Mouse (Mus musculus): ENCODE data around the gene Pabpn1.

The Pabpn1 gene

GRCm38 (mm10) chr14:54925349-54926342 is 33.3 kb downstream of the Pabpn1 start, which contains the start of gene Efs:
Efs (minus strand) TSS chr14:54926126.
- H3K4me3 ChIP-seq (replicated peaks; ENCODE audit: low read length) = peak within 1 kb of the TSS; percentile 87
- TF ChIP-seq NANOG (IDR thresholded peaks at IDR 0.05; ENCODE audit: borderline replicate concordance, low read length) = no peak
- no peak for TF ChIP-seq CTCF (conservative IDR thresholded peaks at IDR 0.05; ENCODE audit: low read length)
- TF ChIP-seq POU5F1 (IDR thresholded peaks at IDR 0.05; ENCODE audit: borderline replicate concordance, low read length) = no peak
- H3K36me3 ChIP-seq (ENCODE audit: insufficient read depth, low read length) = peaks cover 19% of the 10 kb centered on the region
- H3K4me1 ChIP-seq (replicated peaks; ENCODE audit: low read depth, low read length) = peaks cover 66% of the 10 kb centered on the region
- peaks cover 41% of the 10 kb centered on the region for H3K27me3 ChIP-seq (ENCODE audit: insufficient read depth, low read length)
- no peaks in the 10 kb centered on the region for H3K9me3 ChIP-seq (ENCODE audit: low read length)

GRCm38 (mm10) chr14:54926401-54927158 is 34.3 kb downstream of the Pabpn1 start:
- no peak for TF ChIP-seq CTCF (conservative IDR thresholded peaks at IDR 0.05; ENCODE audit: low read length)
- TF ChIP-seq POU5F1 (IDR thresholded peaks at IDR 0.05; ENCODE audit: borderline replicate concordance, low read length) = no peak
- no peak for TF ChIP-seq NANOG (IDR thresholded peaks at IDR 0.05; ENCODE audit: borderline replicate concordance, low read length)
- no peaks in the 10 kb centered on the region for H3K9me3 ChIP-seq (ENCODE audit: low read length)
- peaks cover 70% of the 10 kb centered on the region for H3K4me1 ChIP-seq (replicated peaks; ENCODE audit: low read depth, low read length)
- peak overlapping the region; percentile 87 for H3K4me3 ChIP-seq (replicated peaks; ENCODE audit: low read length)
- peaks cover 11% of the 10 kb centered on the region; the same call in 1 of the 2 replicates for H3K36me3 ChIP-seq (ENCODE audit: insufficient read depth, low read length)
- peaks cover 41% of the 10 kb centered on the region for H3K27me3 ChIP-seq (ENCODE audit: insufficient read depth, low read length)

- H3K9me3 ChIP-seq (ENCODE audit: low read length) = no peaks in the 10 kb centered on the region
- TF ChIP-seq POU5F1 (IDR thresholded peaks at IDR 0.05; ENCODE audit: borderline replicate concordance, low read length) (no peak), NANOG (IDR thresholded peaks at IDR 0.05; ENCODE audit: borderline replicate concordance, low read length) (no peak), CTCF (conservative IDR thresholded peaks at IDR 0.05; ENCODE audit: low read length) (no peak)
- peaks cover 37% of the 10 kb centered on the region for H3K27me3 ChIP-seq (ENCODE audit: insufficient read depth, low read length)
- peaks cover 4% of the 10 kb centered on the region; the same call in 1 of the 2 replicates for H3K36me3 ChIP-seq (ENCODE audit: insufficient read depth, low read length)
- peak overlapping the region; percentile 87 for H3K4me3 ChIP-seq (replicated peaks; ENCODE audit: low read length)
- H3K4me1 ChIP-seq (replicated peaks; ENCODE audit: low read depth, low read length) = peaks cover 77% of the 10 kb centered on the region
Observed at GRCm38 (mm10) chr14:54927296-54927695, 35.0 kb downstream of the Pabpn1 start.

GRCm38 (mm10) chr14:54929801-54930200 is 37.5 kb downstream of the Pabpn1 start:
- Histone ChIP-seq H3K27me3 (ENCODE audit: insufficient read depth, low read length) (peaks cover 46% of the 10 kb centered on the region), H3K36me3 (ENCODE audit: insufficient read depth, low read length) (no peaks in the 10 kb centered on the region), H3K9me3 (ENCODE audit: low read length) (no peaks in the 10 kb centered on the region), H3K4me3 (replicated peaks; ENCODE audit: low read length) (no peak overlapping the region; the same call in 1 of the 2 replicates), H3K4me1 (replicated peaks; ENCODE audit: low read depth, low read length) (peaks cover 76% of the 10 kb centered on the region)
- TF ChIP-seq NANOG (IDR thresholded peaks at IDR 0.05; ENCODE audit: borderline replicate concordance, low read length) = no peak
- no peak for TF ChIP-seq CTCF (conservative IDR thresholded peaks at IDR 0.05; ENCODE audit: low read length)
- no peak for TF ChIP-seq POU5F1 (IDR thresholded peaks at IDR 0.05; ENCODE audit: borderline replicate concordance, low read length)

- TF ChIP-seq POU5F1 (IDR thresholded peaks at IDR 0.05; ENCODE audit: borderline replicate concordance, low read length) (no peak), CTCF (conservative IDR thresholded peaks at IDR 0.05; ENCODE audit: low read length) (no peak), NANOG (IDR thresholded peaks at IDR 0.05; ENCODE audit: borderline replicate concordance, low read length) (no peak)
- H3K27me3 ChIP-seq (ENCODE audit: insufficient read depth, low read length) = peaks cover 46% of the 10 kb centered on the region
- peaks cover 76% of the 10 kb centered on the region for H3K4me1 ChIP-seq (replicated peaks; ENCODE audit: low read depth, low read length)
- H3K9me3 ChIP-seq (ENCODE audit: low read length) = no peaks in the 10 kb centered on the region
- no peak overlapping the region for H3K4me3 ChIP-seq (replicated peaks; ENCODE audit: low read length)
- no peaks in the 10 kb centered on the region for H3K36me3 ChIP-seq (ENCODE audit: insufficient read depth, low read length)
Observed at GRCm38 (mm10) chr14:54930431-54930830, 38.1 kb downstream of the Pabpn1 start.

- Histone ChIP-seq H3K4me3 (replicated peaks; ENCODE audit: low read length) (0 out of 2 replicates have a peak within 1 kb of the TSS, but pooled peaks have one; percentile 37), H3K36me3 (ENCODE audit: insufficient read depth, low read length) (no peaks in the 10 kb centered on the region), H3K9me3 (ENCODE audit: low read length) (no peaks in the 10 kb centered on the region), H3K27me3 (ENCODE audit: insufficient read depth, low read length) (peaks cover 52% of the 10 kb centered on the region), H3K4me1 (replicated peaks; ENCODE audit: low read depth, low read length) (peaks cover 66% of the 10 kb centered on the region)
- TF ChIP-seq NANOG (IDR thresholded peaks at IDR 0.05; ENCODE audit: borderline replicate concordance, low read length) = no peak
- no peak for TF ChIP-seq POU5F1 (IDR thresholded peaks at IDR 0.05; ENCODE audit: borderline replicate concordance, low read length)
- no peak for TF ChIP-seq CTCF (conservative IDR thresholded peaks at IDR 0.05; ENCODE audit: low read length)
Observed at GRCm38 (mm10) chr14:54932645-54933150, 40.4 kb downstream of the Pabpn1 start, which contains the start of gene Il25. Il25 (plus strand) TSS chr14:54932695.

- TF ChIP-seq POU5F1 (IDR thresholded peaks at IDR 0.05; ENCODE audit: borderline replicate concordance, low read length) (no peak), CTCF (conservative IDR thresholded peaks at IDR 0.05; ENCODE audit: low read length) (no peak), NANOG (IDR thresholded peaks at IDR 0.05; ENCODE audit: borderline replicate concordance, low read length) (no peak)
- H3K36me3 ChIP-seq (ENCODE audit: insufficient read depth, low read length) = no peaks in the 10 kb centered on the region
- H3K9me3 ChIP-seq (ENCODE audit: low read length) = no peaks in the 10 kb centered on the region
- peaks cover 44% of the 10 kb centered on the region for H3K27me3 ChIP-seq (ENCODE audit: insufficient read depth, low read length)
- peaks cover 42% of the 10 kb centered on the region for H3K4me1 ChIP-seq (replicated peaks; ENCODE audit: low read depth, low read length)
- H3K4me3 ChIP-seq (replicated peaks; ENCODE audit: low read length) = peak within 1 kb of the TSS; percentile 76
Observed at GRCm38 (mm10) chr14:54935904-54936830, 43.9 kb downstream of the Pabpn1 start, which contains the start of gene Cmtm5. Cmtm5 (plus strand) TSS chr14:54936261.
